Mouse (Mus musculus) cerebellum, adult 11-12 months (tissue): Measurements from ENCODE around the gene Ckap4.
"Not testable (repeated sequence)": the region's sequence is repeated elsewhere in the genome, so short reads cannot be mapped to it uniquely, and the experiment has no call there.

Experiments
- DNase-seq: peaks from one replicate; pipeline ENCODE4 v3.0.0; 2022

Gene Ckap4

DNA sequence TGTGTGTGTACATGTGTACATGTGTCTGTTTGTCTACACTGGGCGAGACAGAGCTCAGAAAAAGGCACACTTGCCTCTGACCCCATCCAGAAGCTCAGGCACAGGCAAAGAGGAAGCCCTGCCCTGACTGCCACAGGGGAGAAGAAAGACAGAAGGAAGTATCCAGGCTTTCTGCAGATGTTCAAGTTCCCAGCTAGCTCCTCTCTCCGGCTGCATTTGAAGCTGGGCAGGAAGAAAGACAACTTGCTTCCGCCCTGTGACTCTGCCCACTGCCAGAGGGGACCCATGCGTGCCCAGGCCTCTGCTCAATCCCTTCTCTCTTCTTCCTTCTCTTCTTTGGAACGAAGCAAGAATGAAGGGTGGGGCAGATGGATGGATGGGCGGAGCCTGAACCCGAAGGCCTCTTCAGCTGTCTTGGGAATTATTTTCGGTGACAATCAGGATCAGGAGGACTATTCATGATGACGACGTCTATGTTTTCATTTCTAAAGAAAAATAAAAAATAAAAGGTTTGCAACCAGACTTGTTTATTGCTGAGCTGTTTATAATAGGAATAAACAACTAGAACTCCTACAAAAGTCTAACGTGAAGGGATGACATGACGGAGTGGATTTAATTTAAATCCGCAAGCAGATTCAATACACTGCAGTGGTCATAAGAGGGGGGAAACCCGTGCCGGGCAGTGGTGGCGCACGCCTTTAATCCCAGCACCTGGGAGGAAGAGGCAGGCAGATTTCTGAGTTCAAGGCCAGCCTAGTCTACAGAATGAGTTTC lies 15.5 kb upstream of the Ckap4 start:
- DNase-seq, result no peak

DNA sequence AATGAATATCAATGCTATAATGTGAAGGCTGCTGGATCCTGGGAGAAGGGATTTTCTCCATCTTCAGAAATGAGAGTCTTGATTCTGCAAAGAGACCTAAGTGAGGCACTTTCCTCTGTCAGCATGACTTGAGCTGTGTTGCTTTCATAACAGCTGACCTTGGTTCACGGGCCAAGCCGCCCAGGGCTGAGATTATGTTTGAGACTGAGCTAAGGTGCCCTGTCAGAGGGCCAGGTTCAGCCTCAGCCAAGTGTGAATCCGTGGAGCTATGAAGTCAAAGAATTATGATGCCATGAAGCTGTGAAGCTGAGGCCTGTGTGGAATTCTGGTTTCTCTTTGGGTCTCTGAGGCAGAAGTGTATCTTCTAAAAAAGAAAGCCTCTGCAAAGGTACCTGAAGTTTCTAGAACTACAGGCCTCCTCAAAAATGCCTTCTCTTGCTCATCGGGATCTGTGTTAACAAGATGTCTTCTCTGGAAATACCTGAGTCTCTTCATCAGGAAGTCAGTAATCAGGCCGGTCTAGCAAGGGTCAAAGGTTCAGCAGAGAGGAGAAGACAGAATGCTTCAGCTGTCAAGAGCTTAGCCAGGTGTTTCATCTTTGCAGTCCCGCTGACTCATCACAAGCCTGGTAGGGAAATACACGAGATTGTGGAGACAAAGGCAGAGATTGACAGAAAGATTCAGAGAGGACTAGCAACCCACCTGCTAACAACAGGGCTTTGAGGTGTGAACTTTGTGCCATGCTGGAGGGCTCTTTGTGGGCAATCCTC lies 11.2 kb upstream of the Ckap4 start:
- no peak for DNase-seq

DNA sequence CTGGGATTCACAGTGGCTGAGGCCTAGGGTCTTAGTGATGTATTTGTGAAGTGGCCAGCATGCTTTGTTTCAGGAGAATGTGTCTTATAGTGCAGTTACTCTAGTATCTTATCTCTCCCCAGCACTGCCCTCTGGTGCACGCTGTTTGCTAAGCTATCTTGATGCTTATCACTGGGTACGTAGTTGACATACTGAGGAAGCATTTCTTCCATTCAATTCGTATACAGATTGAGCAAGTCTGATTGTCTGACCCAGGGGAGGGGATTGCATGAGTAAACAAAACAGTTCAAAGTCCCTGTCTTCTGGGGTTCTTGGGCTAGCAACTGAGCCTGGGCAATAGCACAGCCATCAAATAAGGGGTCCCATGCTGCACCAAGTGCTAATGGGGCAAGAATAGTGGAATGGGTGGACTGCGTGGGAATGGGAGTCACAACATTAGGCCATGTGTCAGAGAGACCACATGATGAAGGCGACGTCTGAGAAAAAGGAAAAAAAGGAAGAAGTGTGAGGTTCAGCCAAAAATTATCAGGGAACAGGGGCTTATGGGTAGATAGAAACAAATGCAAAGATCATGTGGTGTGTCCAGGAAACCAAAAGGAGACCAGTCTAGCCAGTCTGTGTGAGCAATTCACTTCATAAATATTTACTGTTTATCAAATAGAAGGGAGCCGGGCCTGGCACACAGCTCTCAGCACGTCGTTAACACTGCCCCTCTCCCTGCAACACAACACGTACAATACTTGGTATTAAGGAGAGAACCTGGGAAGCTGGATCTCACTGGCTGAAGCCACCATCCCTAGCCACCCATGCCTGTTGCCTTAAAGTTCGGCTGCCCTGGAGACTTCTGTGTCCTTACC lies 9.2 kb upstream of the Ckap4 start:
- no peak for DNase-seq

DNA sequence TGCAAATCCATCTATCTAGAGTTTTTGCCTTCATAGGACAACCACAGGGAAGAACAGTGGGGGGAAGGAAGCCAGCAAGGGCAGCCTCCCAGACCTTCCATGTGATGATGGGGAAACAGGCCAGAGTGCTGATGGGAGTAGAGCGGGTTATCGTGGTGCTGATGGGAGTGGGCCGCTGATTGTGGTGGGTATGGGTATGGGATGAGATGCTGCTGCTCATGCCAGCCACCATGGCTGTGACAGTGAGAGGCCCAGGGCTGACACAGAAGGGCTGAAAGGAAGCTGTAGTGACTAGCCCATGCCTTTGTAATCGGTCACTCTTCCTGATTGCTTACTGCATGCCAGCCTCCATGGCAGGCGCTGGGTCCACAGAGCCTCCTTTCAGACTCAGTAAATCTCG lies 5.8 kb upstream of the Ckap4 start:
- DNase-seq, result no peak

DNA sequence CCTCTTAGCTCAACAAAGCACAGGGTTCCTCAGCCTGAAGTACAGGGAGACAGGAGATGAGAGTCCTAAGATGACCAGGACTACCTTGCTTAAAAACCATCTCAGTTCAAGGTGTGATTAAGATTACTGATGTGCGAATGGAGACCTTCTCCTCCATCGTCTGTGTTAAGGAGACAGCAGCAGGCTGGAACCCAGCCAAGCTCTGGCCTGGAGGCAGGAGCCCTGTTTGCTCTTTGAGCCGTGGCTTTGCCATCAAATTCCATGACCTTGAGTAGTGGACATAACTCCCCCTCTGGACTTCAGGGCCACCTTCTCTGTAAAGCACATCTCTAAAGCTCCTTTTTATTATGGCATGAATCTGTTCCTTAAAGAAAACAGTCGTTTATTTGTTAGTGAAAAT lies 2.0 kb upstream of the Ckap4 start:
- DNase-seq, result peak; percentile 32

DNA sequence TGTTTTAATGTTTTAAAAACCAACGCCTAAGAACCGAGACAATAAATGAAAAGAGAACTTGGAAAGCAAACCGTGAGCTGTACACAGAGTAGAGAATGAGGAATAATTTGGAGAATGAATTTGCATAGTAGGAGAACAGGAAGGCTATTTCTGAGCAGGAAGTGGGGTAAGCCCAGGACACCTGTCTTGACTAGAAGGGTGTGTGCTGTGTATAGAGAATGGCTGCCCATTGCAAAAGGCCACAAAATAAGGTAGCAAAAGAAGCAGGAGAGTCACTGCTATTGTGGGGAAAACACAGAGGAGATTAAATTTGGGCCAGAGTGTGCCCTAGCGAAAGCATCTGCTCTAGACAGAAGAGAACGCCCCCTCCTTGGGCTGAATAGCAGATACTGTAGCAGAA lies 1.6 kb upstream of the Ckap4 start:
- DNase-seq, result no peak

DNA sequence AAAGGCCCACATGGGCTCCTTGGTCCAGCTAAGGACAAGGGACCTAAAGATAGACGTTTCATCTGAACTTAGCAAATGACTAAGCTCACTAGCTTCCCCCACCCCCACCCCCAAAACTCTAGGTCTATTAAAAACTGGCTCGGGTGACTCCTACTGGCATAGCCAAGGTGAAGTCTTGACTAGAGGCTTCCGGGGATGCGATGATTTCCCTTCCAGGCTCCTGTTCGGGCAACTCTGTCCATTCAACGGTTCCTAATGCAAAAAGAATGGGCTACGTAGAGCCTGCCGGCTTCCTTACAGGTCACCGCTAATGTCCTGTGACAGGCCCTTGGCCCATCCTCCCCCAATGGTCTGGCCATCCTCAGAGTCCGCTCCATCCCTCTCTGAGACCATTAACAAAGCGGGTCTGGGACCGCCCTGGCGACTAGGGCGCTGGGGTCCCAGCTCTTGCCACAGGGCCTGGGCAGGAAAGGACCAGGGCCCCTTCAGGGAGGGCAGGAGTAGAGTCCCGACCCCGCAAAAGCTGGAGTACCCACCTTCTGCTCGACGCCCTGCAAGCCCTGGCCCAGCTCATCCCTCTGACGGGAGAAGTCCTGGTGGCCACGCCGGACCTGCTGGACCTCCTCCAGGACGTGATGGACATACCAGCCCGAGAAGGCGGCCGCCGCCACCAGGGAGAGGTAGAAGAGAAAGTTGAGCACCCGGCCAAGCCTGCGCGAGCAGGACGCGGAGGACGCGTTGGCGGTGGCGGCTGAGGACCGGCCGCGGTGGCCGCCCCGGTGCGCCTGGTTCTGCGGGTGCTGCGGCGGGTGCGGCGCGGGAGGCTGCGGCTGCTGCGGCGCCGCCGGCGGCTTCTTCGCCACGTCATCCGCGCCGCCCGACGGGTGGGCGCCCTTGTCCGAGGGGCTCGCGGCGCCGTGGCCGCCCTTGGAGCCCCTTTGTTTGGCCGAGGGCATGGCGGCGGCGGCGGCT lies 665 bp downstream of the Ckap4 start:
- peak; percentile 79 for DNase-seq

DNA sequence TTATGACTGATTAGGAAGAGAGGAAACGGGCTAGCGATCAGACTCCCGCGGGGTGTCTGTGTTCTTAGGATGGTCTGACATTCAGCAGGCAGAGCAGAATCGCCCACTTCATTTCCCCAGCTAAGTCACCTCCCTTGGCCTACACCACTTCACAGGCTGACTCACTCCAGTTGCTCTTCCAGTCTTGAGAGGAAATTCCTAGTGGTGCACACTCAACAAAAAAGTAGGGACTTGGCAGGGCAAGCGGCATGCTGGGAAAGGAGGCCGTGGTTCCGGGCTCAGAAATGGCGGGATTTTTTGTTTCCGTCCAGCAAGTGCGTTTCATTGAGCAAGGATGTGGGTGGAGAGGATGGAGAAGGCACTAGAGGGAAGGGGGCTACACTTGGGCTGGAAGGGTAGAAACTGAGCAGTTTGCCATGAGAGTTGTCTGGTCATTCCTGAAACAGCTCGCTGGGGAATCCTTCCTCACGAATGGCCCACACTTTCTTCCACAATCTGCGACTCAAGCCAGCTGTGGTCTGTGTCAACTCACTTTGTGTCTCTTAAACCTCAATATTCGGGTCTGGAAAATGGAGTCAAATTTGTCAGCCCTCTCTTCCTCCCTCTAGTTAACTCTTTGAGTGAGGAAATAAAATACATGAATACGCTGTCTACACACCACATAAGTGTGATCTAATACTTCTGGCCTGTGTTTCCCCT lies 1.5 kb downstream of the Ckap4 start:
- DNase-seq, result peak; percentile 26

DNA sequence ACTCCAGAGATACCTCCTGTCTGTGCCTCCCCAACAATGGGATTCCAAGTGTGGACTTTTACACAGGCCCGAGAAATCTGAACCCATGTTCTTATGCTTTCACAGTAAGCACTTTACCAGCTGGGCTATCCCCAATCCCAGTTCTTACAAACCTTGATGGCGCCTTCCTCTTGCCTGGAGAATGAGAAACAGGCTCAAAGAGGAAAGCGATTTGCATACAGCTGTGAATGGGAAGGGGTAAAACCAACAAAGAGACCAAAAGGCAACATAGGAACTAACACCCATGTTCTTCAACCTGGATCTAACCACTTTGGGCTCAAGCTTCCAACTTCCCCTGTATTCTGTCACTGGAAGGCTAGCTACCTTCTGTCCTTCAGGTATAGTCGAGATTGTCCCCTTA lies 2.3 kb downstream of the Ckap4 start:
- DNase-seq, result no peak

DNA sequence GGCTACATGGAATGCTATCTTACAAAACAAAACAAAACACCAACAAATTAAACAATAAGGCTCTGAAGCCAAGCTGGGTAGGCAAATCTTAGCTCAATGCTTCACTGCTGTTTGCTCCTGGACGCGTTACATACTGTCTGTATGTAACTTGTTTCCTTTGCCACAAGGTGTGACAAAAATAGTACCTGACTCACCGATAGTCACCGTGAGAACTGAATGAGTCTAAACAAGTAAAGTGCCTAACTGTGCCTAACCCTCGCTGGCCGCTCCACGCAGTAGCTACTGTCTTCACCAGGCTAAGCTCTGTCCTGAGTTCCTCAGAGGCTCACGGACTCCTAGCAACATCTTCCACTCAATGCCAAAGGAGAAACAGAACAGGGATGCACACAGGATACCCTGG lies 3.5 kb downstream of the Ckap4 start:
- no peak for DNase-seq

DNA sequence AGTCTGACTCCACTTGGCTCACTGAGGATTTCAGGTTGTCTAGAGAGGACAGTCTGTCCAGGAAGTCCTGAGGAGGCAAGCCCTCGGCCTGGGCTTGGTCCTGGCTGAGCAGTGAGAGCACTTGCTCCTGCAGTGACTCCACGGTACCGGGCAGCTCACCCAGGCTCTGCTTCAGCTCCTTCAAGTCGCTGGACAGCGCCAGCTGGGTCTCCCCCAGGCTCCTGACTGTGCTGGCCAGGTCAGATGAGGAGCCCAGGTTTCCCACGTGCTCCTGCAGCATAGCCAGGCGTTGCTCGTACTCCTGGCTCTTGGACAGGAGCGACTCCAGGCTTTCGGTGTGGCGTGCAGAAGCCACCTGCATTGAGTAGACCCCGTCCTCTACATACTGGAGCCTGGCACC lies 6.2 kb downstream of the Ckap4 start:
- peak; percentile 51 for DNase-seq

DNA sequence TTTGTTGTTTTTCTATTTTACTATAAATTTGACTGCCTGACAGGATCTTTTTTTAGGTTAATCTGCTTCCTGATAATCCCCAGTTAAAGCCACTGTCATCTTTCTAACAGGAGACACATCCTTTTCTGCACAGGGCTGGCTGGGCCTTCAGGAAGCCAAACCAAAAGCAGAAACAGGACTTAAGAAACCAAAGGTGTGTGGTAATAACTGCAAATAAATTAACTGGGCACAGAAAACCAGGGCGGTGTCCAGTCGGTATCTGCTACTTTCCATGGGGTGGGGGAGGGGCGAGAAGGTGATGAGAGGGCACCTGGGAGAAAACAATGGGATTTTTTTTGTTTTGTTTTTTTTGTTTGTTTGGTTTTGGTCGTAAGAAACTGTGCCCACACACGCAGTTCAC lies 6.8 kb downstream of the Ckap4 start:
- DNase-seq, result no peak

DNA sequence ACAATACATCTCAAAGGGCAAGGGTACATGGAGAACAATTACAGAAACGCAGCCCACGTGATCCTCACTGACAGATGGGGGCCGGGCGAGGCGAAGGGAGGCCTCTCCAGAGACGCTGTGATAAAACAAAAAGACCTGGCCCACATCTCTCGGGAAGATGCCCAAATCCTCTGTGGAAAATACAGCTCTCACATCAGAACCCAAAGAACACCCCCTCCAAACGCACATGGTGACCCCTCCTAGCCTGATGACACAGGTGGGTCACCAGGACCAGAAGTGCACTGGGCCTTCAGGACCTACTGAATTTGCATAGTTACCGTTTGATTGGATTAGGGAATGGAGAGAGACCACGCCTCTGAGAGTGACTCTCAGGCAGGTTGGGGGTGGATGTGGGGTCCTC lies 7.4 kb downstream of the Ckap4 start:
- no peak for DNase-seq

DNA sequence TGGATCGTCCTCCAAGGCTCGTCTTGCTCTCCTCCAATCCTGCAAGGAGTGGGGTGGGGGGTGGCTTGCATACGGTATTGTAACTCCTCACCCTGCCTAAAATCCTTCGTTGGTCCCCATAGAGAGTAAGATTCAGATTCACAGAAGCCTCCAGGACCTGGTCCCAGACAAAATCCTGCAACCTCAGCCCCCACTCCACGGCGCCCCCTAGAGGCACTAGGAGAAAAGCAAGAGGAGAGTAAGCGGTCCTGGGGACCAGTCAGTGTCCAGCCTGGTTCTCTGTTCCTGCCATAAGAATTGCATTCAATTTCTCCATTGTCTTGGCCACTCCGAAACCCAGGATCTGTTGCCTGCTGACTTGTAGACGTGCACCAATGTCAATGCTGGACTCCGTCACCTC lies 10.2 kb downstream of the Ckap4 start:
- no peak for DNase-seq

DNA sequence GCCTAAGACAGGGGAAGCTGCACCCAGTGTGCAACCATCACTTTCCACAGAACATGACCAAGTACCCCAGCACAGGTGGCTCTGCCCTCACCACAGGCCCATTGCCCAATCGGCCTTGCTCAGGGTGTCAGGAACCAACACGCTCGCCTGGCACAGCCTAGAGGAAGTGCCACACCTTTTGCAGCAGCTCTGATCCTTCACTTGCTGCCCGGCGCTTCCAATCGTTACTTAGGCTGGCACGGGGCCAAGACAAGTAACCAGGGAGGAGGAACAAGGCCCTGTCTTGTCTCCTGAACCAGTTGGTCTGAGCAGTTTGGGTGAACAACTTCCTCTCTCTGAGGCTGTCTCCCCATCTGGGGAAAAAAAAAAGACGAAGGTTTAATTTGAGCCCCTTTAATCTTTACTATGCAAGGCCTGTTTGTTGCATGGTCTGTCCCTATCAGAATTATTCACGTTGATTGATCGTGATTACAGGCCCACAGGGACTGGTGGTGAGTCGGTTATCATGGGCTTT lies 17.4 kb downstream of the Ckap4 start:
- DNase-seq, result peak; percentile 15

DNA sequence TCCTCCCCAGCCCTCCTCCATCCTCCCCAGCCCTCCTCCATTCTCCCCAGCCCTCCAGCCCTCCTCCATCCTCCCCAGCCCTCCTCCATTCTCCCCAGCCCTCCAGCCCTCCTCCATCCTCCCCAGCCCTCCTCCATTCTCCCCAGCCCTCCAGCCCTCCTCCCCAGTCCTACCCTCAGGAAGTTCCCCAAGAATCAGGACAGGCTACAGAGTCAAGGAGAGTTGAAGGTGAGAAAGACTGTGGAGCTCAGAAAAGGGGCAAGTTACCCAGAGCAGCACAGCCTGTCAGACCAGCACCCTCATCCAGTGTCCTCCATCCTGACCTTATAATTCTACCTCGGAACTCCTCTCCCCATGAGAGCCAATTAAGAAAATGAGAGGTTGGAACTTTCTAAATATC lies 17.9 kb downstream of the Ckap4 start:
- not testable (repeated sequence) for DNase-seq

DNA sequence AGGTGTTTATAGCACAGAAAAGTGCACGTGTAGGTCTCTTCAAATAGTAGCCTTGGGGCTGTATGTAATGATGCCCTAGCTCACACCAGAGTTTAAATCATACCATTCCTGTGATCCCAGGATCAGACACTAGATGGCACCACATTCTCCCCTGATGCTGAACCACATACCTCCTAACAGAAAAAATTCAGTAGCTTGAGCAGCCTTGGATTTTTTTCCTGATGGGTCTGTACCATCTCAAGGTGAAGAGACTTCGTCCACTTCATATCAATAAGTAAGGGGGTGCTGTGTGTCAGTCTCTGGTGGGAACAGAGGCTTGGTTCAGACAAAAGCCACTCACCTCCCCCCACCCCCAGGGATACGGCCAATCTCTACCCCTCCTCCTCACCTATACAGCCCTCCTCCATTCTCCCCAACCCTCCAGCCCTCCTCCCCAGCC lies 18.3 kb downstream of the Ckap4 start:
- peak; percentile 61 for DNase-seq

DNA sequence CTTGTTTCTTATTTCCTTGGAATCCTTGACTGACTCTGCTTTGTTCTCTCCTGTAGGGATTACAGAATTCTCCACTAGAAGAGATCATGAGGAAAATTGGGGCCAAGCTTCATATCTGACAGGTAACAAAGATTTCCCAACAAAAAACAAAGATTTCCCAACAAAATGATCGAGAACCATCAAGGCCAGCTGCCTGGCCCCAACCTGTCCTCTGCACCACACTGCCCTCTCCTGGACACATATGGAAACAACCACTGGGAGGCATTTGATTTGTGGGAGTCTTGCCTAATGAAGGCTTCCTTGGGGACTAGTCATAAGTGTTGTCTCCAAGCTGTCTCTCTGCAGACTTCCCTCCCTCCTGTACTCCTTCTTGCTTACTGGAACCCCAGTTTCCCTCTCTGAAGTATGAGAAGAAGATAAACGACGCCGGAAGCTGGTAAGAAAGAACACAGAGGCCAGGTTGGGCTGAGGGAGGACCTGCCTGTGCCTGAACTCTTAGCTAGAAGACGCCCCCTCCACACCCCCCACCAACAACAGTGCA lies 19.8 kb downstream of the Ckap4 start:
- peak; percentile 29 for DNase-seq

DNA sequence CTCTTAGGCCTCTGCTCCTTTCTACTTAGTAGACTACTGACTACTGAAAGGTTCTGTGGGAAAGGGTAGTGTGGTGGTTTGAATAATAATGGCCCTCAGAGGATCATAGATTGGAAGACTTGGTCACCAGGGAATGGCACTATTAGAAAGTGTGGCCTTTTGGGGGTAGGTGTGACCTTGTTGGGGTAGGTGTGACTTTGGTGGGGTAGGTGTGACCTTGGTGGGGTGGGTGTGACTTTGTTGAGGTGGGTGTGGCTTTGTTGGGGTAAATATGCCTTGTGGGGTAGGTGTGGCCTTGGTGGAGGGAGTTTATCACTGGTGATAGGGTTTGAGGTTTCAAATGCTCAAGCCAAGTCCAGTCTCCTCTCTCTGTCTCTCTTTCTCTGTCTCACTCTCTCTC lies 21.1 kb downstream of the Ckap4 start:
- DNase-seq, result no peak

DNA sequence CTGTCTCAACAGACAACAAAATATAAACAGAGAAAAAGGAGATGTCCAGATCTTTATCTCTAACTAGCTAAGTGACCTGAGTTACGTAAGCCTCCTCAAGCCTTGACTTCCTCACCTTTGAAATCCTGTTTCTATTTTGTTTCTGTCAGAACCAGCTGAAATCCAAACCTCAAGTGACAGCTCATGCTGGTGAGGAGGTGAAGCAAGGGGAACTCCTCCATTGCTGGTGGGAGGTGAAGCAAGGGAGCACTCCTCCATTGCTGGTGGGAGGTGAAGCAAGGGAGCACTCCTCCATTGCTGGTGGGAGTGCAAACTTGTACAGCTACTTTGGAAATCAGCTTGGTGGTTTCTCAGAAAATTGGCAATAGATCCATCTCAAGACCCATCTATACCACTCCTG lies 25.3 kb downstream of the Ckap4 start:
- no peak for DNase-seq

DNA sequence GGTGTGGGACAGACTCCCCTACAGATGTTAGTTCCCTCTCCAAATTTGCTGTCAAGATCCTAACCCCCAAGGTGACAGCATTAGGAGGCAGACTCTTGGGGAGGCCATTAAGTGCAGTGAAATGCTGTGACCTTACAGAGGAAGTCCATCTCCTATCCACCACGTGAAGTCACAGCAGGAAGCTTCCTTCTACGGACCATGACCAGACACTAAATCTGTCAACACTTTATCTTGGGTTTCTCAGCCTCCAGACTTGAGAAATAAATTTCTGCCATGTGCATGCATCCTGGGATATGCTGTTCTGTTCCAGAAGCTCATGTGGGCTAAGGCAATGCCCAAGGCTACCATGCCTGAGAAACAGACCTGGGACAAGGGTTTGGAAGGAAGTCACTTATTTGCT lies 35.0 kb downstream of the Ckap4 start:
- DNase-seq, result no peak
